Mouse (Mus musculus) thymus, postnatal 0 days (tissue): ENCODE data around the gene 1700028J19Rik. TPM values are rescaled to one million over a fixed set of nuclear protein-coding genes. Genes with fewer than 3 reads are reported as not detected.

Experiments used
- DNase-seq: peaks from one replicate; pipeline ENCODE4 v3.0.0-alpha.2; 2015; ENCODE audit warnings: low spot score
- polyA plus RNA-seq: library from polyadenylated mRNA; unstranded; fragments of >200 nt; fragmentation: Nextera tagmentation; extraction: Ambion mirVana; gene quantifications from 2 replicates; pipeline ENCODE4 v1.2.1, GENCODE M21; 2015

Gene 1700028J19Rik
- 0.81 and 1.3 TPM in 2 replicates for polyA plus RNA-seq

DNA sequence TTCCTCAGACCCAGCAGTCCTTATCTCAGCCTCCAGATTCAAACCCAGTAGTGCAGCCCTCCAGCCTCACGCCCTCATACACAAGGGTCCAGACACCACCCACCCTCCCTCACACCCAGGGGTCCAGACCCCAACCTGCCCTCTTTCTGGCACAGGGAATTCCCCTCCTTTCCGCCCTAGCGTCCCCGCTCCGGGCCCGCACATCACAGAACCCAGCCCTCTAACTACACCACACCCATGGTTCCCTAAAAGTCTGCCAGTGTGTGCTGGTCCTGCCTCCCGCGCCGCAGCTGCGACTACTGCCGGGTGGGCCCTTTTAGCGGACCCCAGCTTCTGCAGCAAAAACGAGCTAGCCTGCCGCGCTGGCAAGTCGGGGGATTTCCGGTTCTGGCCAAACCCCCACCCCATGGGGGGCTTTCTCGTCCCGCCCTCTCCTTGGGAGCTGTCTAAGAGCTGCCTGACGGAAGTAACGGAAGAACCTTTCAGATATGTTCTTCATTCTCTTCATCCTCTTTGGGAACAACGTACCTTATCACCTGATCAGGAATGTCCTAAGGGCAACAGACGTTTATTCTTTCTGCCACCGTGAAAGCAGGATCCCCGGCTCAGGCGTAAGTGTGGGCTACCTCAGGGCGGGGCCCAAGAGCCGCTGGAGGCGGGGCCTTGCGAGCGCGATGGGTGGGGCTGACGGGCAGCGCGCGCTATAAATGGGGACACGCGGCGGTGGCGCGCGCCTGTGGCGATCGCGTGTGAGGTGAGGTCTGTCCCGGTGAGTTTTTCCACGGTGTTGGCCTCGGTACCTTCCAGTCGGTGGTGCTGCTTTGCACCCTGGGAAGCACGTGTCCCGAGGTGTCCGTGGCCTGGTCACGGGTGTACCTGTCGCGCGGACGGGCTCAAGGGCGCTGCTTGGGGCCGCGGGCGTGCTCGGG is at the start of gene 1700028J19Rik, which contains the start of gene 2410002F23Rik:
TSS of gene 1700028J19Rik (minus strand) at position 641 of the 929 bp plus-strand sequence.
TSS of gene 2410002F23Rik (plus strand) at position 668 of the 929 bp plus-strand sequence.
- DNase-seq, result peak; percentile 92

DNA sequence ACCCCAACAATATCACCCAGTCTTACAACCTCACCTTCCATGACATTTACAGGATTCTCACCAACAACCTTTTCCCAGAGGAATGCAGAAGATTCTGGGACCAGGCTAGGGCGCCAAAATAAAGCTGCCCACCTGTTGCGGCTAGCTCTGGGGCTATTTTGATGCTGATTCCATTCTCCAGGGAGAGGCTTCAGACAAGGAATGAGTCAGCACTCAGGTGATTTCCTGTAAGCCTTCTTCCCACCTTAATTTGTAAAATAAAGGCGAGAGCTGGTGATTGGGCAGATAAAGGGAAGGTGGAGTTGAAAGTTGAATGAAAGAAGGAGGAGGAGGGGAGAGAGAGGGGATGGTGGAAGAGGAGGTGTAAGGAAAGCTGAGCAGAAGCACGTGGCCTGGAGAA is 44.9 kb upstream of the 1700028J19Rik start:
- DNase-seq, result no peak

- DNase-seq, result no peak
These were observed 44.5 kb upstream of the 1700028J19Rik start for GRCm38 (mm10) chr7:44290986-44291385.

DNA sequence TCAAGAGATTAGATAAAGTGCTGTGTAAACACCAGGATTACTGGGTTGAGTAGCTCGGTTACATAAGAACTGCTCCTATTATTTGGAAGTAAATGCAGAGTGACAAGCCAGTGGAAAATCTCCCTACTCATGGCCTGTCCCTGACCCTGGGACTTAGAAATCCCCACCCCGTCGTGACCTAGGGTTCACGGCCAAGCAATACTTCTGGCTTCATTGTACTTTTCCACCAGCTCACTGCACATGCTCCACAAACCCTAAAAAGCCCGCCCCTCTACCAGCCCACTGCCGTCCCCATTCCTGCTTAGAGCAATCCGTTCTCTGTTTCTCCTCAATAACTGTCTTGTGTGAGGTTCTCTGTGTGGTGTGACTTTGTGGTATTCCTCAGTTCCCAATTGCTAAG is 41.3 kb upstream of the 1700028J19Rik start:
- no peak for DNase-seq

DNA sequence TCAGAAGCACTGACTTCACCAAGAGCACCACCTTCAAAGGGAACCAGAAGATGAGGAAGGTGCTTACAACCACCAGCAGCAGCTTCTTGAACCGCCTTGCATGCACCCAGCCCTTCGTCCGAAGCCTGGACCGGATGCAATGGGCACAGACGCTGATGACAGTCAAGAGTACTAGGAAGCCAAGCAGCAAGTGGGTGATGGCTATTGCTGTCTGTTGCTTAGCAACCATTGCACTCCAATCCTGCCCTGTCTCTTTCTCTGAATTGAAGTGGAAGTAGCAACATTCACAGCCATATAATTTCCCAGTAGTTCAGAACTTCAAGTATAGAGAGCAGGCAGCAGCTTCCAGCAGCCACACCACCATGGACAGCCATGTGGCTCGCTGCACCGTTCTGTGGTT is 35.1 kb upstream of the 1700028J19Rik start:
- no peak for DNase-seq

GRCm38 (mm10) chr7:44280959-44281358 is 34.5 kb upstream of the 1700028J19Rik start:
- no peak for DNase-seq

DNA sequence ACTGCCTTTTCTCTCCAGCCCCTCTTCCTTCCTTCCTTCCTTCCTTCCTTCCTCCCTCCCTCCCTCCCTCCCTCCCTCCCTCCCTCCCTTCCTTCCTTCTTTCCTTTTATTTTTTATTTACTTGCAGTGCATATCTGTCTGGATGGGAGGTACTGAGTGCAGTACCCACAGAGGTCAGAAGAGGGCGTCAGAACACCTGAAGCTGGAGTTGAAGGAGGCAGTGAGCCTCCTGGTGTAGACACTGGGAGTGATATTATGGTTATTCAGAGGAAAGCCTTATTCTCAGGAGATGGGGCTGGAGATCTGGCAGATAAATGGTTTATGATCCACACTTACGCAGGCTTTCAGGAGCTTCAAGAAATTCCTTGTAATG is 30.7 kb upstream of the 1700028J19Rik start:
- peak; percentile 40 for DNase-seq

DNA sequence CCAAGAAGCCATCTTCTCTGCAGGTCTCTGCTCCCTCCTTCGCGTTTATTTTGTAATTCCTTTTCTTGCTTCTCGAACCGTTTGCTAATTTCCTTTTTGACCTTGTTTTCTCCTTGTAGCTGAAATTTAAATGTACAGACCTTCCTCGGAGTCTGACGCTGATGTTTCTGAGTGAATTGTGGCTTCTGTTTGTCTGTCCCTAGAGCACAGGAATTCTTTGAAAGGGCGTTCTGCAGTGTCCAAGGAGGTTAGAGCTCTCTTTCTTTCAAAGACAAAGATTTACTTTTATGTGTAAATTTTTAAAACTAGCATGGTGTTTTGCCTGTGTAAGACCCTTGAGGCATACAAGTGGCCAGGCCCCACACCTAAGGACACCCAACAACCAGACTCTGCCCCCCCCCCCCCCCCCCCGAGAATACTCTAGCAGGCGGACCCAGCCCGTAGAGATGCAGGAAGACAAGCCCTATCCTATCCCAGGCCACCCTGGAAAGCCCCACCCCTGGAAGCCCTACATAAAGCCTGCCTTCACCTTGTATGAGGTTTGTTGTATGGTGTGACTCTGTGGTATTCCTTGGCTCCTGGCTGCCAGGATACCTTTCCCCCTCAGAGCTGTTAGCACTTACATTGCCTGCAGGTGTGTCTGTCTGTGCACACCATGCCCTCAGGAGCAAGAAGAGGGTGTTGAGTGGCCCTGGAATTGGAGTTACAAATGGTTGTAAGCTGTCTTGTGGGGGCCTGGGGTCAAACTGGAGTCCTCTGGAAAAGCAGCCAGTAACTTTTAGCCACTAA is 30.2 kb upstream of the 1700028J19Rik start:
- DNase-seq, result no peak

DNA sequence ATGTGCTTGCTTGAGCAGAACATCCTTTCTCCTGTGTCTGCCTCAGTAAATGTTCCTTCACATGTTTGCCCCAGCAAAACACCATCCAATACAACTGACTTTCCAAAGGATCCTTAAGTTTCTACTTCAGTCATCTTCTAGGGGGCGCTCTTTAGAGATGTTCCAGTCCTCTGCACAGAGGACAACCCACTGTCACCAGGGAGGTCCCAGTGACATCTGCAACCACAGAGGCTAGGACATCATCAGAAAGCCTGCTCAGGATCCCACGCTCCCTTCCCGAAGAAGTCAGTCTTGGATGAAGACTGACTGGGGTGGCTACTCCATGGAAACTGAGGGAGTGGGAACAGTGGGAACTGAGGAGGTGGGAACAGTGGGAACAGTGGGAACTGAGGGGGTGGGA is 29.1 kb upstream of the 1700028J19Rik start:
- no peak for DNase-seq

DNA sequence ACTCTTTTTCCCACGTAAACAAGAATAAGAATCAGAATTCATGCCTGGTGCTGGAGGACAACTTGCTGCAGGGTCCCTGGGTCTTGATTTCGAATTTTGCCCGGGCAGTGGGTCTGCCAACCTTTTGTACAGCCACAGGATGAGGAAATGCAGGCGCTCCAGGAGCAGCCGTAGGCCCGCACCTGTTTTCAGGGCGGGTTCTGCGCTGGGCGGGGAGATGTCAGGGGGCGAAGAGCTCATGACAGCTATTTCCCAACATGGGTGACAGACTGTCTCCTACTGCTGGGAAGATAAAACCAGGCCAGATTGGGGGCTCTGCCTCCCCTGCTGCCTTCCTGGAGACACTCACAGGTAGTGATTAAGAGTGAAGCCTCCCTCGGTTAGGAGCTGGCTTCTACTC is 27.6 kb upstream of the 1700028J19Rik start:
- DNase-seq, result no peak

DNA sequence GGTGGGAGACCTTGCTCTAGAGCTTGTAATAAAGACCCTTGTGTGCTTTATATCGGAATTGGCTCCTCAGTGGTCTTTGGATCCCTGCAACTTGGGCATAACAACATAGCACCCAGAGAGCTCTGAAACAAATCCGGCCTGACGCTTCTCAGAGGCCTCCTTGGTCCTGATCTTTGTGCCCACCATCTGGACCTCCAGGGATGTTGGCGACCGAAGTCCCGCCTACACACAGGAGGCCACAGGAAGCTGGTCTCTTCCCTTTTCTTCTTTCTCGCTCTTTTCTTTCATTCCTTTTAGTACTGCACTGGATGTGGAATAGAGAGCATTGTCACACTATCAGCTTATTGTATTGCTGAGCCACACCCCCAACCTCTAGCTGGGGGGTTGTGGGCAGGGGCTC is 27.0 kb upstream of the 1700028J19Rik start:
- DNase-seq, result no peak

DNA sequence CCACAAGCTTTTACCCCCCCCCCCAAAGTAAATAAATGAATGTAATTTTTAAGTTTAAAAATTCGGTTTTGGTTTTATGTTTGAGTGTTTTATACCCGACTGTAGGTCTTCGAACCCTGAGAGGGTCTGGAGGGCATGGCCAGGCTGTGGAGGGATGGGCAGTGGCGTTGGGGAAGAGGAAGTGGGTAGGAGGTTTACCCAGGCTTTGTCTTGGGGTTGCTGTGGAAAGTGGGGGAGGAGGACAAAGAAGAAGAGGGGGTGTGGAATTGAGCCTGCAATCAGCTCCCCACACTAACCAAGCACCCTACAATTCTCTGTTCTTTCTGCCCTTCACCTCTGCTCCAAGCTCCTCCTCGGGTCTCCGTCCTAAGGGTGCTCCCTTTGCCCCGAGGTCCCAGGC is 26.1 kb upstream of the 1700028J19Rik start:
- no peak for DNase-seq

GRCm38 (mm10) chr7:44271309-44271708 is 24.8 kb upstream of the 1700028J19Rik start:
- DNase-seq, result peak; percentile 23

GRCm38 (mm10) chr7:44269397-44269796 is 22.9 kb upstream of the 1700028J19Rik start:
- DNase-seq, result no peak

- no peak for DNase-seq
These were observed 21.6 kb upstream of the 1700028J19Rik start for GRCm38 (mm10) chr7:44268117-44268516.

- DNase-seq, result peak; percentile 94
These were observed 16.5 kb upstream of the 1700028J19Rik start for GRCm38 (mm10) chr7:44262791-44263643.

GRCm38 (mm10) chr7:44261147-44261546 is 14.7 kb upstream of the 1700028J19Rik start, which contains the start of gene Gm15517:
Gm15517 (plus strand) TSS chr7:44261447.
- no peak for DNase-seq

DNA sequence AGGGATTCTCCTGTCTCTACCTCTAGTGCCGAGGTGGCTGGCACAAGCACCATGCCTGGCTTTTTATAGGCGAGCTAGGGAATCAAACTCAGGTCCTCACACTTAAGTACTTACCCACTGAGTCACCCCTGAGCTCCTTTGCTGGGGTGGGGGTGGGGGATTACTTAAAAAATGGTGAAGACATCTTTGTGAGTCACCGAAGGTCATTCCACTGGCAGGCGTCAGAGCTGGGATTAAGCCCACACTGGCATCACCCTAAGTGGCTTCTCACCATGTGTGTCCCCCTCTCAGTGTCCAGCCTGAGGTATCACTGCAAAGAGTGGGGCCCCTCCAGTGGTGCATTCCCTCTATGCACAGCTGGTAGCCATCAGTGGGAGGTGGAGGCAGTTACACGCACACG is 13.9 kb upstream of the 1700028J19Rik start:
- no peak for DNase-seq

DNA sequence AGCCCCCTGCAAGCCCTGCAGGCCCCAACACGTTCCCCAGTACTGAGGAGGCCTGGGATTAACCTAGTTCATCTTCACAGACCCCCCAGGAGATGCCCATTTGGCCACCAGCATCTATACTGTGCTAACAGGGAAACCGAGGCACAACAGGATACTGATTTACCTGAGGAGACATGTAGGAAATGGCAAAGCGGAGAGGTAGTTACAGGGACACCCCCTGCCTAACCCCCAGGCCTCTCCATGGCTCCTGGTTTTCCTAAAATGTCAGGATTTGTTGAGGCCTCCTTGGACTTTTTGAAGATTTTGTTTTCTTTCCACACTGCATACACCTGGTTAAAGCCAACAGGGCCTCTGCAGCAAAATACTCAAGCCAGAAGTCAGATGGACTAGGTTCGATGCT is 10.8 kb upstream of the 1700028J19Rik start, which contains the start of gene Acp4:
TSS of gene Acp4 (minus strand) at position 101 of the 400 bp plus-strand sequence.
- no peak for DNase-seq

- DNase-seq, result no peak
These were observed 8.4 kb upstream of the 1700028J19Rik start for GRCm38 (mm10) chr7:44254930-44255329.
